Mouse (Mus musculus) kidney, postnatal 0 days (tissue): ENCODE data around the gene Bpifb5. TPM values are rescaled to one million over a fixed set of nuclear protein-coding genes. Genes with fewer than 3 reads are reported as not detected.
A peak's percentile ranks its signal among the peaks of the same experiment; 100 is the strongest.
"Not testable (repeated sequence)": the region's sequence is repeated elsewhere in the genome, so short reads cannot be mapped to it uniquely, and the experiment has no call there.

ENCODE experiments used
- ATAC-seq: fragments of 200-750 bp; cut with Nextera tagmentation; replicated peaks from 2 replicates; pipeline ENCODE4 v1.8.0; 2017; ENCODE audit warnings: low read depth, moderate number of reproducible peaks, moderate TSS enrichment, moderate library complexity; ENCODE audit not compliant: low FRiP score
- DNase-seq: peaks from one replicate; pipeline ENCODE4 v3.0.0-alpha.2; 2016; ENCODE audit warnings: low spot score
- H3K27ac ChIP-seq: fragments of 300-500 bp; sonication (generic); 2 replicates; pipeline ENCODE4 v1.5.1; 2014; ENCODE audit warnings: mild to moderate bottlenecking
- H3K27me3 ChIP-seq: fragments of 300-500 bp; sonication (generic); 2 replicates; pipeline ENCODE4 v1.6.1; 2014; ENCODE audit warnings: low read length, mixed read lengths; ENCODE audit not compliant: insufficient read depth
- H3K36me3 ChIP-seq: fragments of 300-500 bp; sonication (generic); 2 replicates; pipeline ENCODE4 v1.6.1; 2014; ENCODE audit warnings: low read length, mixed read lengths; ENCODE audit not compliant: insufficient read depth
- H3K4me1 ChIP-seq: fragments of 300-500 bp; sonication (generic); replicated peaks from 2 replicates; pipeline ENCODE4 v1.6.1; 2014; ENCODE audit warnings: antibody characterized with exemption, low read length, mixed read lengths; ENCODE audit not compliant: insufficient read depth
- H3K4me2 ChIP-seq: fragments of 300-500 bp; sonication (generic); 2 replicates; pipeline ENCODE4 v1.6.1; 2014; ENCODE audit warnings: mild to moderate bottlenecking, low read length, moderate library complexity, mixed read lengths
- H3K4me3 ChIP-seq: fragments of 300-500 bp; sonication (generic); replicated peaks from 2 replicates; pipeline ENCODE4 v1.5.1; 2014; ENCODE audit warnings: low read depth, low read length
- H3K9ac ChIP-seq: fragments of 300-500 bp; sonication (generic); 2 replicates; pipeline ENCODE4 v1.6.1; 2014; ENCODE audit warnings: low read depth, low read length
- H3K9me3 ChIP-seq: fragments of 300-500 bp; sonication (generic); replicated peaks from 2 replicates; pipeline ENCODE4 v1.6.1; 2016; ENCODE audit warnings: low read length, inconsistent platforms, mixed read lengths
- CTCF ChIP-seq: IDR thresholded peaks from 2 replicates; pipeline ENCODE4 v1.5.1; 2016; ENCODE audit warnings: antibody characterized with exemption, low read depth, mild to moderate bottlenecking, moderate library complexity
- WGBS: fragments of 180-500 bp; shearing (Covaris S2); extraction: QIAGEN DNeasy Blood & Tissue Kit; methylation state at CpG from one replicate; pipeline ENCODE4 v1.1.7; 2014; 5-methylcytosine and 5-hydroxymethylcytosine counted together
- polyA plus RNA-seq: library from polyadenylated mRNA; unstranded; fragments of >200 nt; fragmentation: Nextera tagmentation; extraction: Ambion mirVana; gene quantifications from 2 replicates; pipeline ENCODE4 v1.2.1, GENCODE M21; 2015

Bpifb5 gene
- 1.2 and 1.5 TPM in 2 replicates for polyA plus RNA-seq

DNA sequence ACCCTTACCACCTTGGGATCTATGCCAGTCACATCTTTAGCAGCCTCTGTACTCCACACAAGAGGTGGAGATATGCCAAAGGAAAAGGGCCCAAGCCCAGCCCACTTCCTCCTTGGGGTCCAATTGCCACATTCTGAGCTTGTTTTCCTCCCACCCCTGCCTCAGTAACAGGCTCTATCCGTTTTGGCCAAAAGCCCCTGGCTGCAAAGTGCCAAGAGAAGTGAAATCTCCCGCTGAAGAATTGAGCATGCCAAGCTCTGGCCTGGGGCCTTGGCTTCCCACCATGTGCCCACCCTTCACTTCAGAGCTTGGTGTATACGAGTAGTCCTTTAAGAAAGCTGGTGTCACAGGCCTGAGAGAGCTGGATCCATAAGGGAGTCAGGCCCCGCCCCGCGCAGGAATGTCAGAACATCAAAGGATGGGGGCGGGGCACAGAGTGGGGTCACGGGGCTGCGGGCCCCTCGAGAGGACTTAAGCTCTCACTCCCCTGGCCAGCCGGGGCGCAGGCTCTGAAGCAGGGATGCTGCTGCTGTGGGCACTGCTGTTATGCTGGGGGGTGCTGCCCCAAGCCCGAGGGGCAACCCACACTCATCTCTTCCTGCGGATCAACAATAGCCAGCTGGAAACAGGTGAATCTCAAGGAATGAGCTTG is at the start of gene Bpifb5:
TSS of gene Bpifb5 (plus strand) at position 478 of the 652 bp plus-strand sequence.
- H3K9ac ChIP-seq: no peak within 1 kb of the TSS
- no peaks in the 10 kb centered on the region for H3K36me3 ChIP-seq
- no peaks in the 10 kb centered on the region for H3K9me3 ChIP-seq
- H3K27me3 ChIP-seq: no peaks in the 10 kb centered on the region
- WGBS: 2% methylated on average over 14 of the region's 14 CpGs
- ATAC-seq (peak; percentile 71), DNase-seq (peak; percentile 72)
- 0 out of 2 replicates have a peak, but pooled peaks cover 9% of the 10 kb centered on the region for H3K4me1 ChIP-seq
- peak within 1 kb of the TSS; percentile 9 for H3K4me2 ChIP-seq
- no peak within 1 kb of the TSS for H3K4me3 ChIP-seq
- no peak within 1 kb of the TSS for H3K27ac ChIP-seq
- no peak for TF ChIP-seq CTCF

DNA sequence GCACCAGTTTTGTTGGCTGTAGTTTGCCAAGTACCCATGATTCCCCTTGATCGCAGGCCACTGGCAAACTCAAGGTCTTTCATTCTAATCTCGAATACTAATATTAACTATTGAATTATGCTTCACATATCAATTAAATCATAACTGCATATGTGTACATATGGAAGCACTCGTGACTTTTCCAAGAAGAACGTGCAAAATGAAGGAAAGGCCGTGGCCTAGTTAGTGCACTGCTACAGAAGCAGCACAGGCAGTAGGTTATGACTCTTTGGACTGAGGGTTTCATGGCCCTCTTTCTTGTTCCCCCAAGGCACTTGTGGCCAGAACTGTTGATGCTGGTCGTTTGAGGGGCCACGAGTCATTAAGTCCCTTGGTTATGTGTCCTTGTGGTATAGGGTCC is 41.6 kb upstream of the Bpifb5 start:
- H3K4me3 ChIP-seq, ATAC-seq, H3K4me1 ChIP-seq, H3K27ac ChIP-seq, H3K4me2 ChIP-seq, H3K27me3 ChIP-seq, H3K9ac ChIP-seq, H3K9me3 ChIP-seq, H3K36me3 ChIP-seq, DNase-seq: not testable (repeated sequence)
- 78% methylated on average over 7 of the region's 7 CpGs for WGBS

DNA sequence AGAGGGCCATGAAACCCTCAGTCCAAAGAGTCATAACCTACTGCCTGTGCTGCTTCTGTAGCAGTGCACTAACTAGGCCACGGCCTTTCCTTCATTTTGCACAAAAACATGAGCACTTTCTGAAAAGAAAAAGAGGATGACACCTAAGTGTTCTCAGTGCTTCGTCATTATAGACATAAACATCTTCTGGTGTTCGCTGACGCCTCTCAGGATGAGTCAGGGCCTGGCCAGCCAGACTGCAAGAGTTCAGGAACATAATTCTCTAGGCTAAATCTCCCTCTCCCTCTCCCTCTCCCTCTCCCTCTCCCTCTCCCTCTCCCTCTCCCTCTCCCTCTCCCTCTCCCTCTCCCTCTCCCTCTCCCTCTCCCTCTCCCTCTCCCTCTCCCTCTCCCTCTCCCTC is 40.5 kb upstream of the Bpifb5 start:
- not testable (repeated sequence) for H3K36me3 ChIP-seq, DNase-seq, H3K4me1 ChIP-seq, H3K9ac ChIP-seq, H3K9me3 ChIP-seq, H3K27ac ChIP-seq, H3K27me3 ChIP-seq, ATAC-seq, H3K4me2 ChIP-seq, H3K4me3 ChIP-seq
- WGBS: 67% methylated on average over 4 of the region's 4 CpGs

GRCm38 (mm10) chr2:154185319-154185718 is 38.2 kb upstream of the Bpifb5 start:
- Histone ChIP-seq H3K36me3 (no peaks in the 10 kb centered on the region), H3K27ac (no peak overlapping the region), H3K9me3 (no peaks in the 10 kb centered on the region), H3K4me3 (no peak overlapping the region), H3K4me2 (no peak overlapping the region), H3K27me3 (no peaks in the 10 kb centered on the region), H3K4me1 (no peaks in the 10 kb centered on the region), H3K9ac (no peak overlapping the region)
- 81% methylated on average over 6 of the region's 6 CpGs for WGBS
- no peak for DNase-seq
- no peak for TF ChIP-seq CTCF
- ATAC-seq: no peak

- H3K27ac ChIP-seq: no peak overlapping the region
Observed at GRCm38 (mm10) chr2:154185748-154186147, 37.8 kb upstream of the Bpifb5 start.

GRCm38 (mm10) chr2:154187468-154187867 is 36.1 kb upstream of the Bpifb5 start:
- Histone ChIP-seq H3K4me2 (no peak overlapping the region), H3K9me3 (no peaks in the 10 kb centered on the region), H3K9ac (no peak overlapping the region), H3K4me1 (no peaks in the 10 kb centered on the region), H3K27me3 (no peaks in the 10 kb centered on the region), H3K36me3 (no peaks in the 10 kb centered on the region), H3K27ac (no peak overlapping the region), H3K4me3 (no peak overlapping the region)
- ATAC-seq (no peak), DNase-seq (peak; percentile 44)
- peak; percentile 63 for TF ChIP-seq CTCF
- WGBS: 37% methylated on average over 5 of the region's 5 CpGs

More at GRCm38 (mm10) chr2:154185748-154186147, 37.8 kb upstream of the Bpifb5 start:
- DNase-seq (peak; percentile 18), ATAC-seq (no peak)
- Histone ChIP-seq H3K36me3 (no peaks in the 10 kb centered on the region), H3K9ac (no peak overlapping the region), H3K4me3 (no peak overlapping the region), H3K4me1 (no peaks in the 10 kb centered on the region), H3K9me3 (no peaks in the 10 kb centered on the region), H3K4me2 (no peak overlapping the region), H3K27me3 (no peaks in the 10 kb centered on the region)
- no peak for TF ChIP-seq CTCF
- 83% methylated on average over 3 of the region's 3 CpGs for WGBS
